Mouse (Mus musculus): ENCODE results near the gene Cldn20.
A peak's percentile ranks its signal among the peaks of the same experiment; 100 is the strongest.

DNA sequence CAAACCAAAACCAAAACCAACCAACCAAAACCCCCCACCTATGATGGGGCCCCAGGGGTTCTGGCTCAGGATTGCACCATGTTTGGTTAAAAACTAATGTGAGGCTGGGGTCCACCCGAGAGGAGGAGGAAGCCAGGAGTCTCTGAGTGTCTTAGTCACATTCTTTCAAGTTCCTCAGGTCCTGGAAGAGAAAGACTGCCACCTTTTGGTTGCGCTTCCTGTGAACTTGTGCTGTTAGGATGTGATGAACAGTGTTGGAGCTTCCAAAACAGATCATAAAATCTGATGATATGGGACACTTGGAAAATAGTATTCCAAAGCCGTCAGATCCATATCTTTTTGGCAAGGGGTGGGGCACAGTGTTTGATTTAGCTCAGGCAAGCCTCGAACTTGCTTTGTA lies 31.4 kb upstream of the Cldn20 start:
- TF ChIP-seq CTCF (IDR thresholded peaks at IDR 0.05; ENCODE audit: low read depth) (0 out of 2 replicates have a peak, but pooled peaks have one; percentile 25), EP300 (IDR thresholded peaks at IDR 0.05; ENCODE audit: low read depth) (no peak)
